Mouse (Mus musculus) neural tube, embryonic 12.5 days (tissue): Measurements from ENCODE around the gene Lyrm1. TPM values are rescaled to one million over a fixed set of nuclear protein-coding genes. Genes with fewer than 3 reads are reported as not detected.

Source experiments
- ATAC-seq: fragments of 200-750 bp; cut with Nextera tagmentation; 2 replicates; pipeline ENCODE4 v1.8.0; 2017; ENCODE audit warnings: low read depth, mild to moderate bottlenecking, moderate TSS enrichment, moderate library complexity; ENCODE audit not compliant: low FRiP score
- H3K27ac ChIP-seq: fragments of 300-500 bp; sonication (generic); 2 replicates; pipeline ENCODE4 v1.5.1; 2016
- H3K27me3 ChIP-seq: fragments of 300-500 bp; sonication (generic); replicated peaks from 2 replicates; pipeline ENCODE4 v1.6.1; 2016; ENCODE audit warnings: mild to moderate bottlenecking
- H3K36me3 ChIP-seq: fragments of 300-500 bp; sonication (generic); 2 replicates; pipeline ENCODE4 v1.6.1; 2016; ENCODE audit warnings: mild to moderate bottlenecking
- H3K4me1 ChIP-seq: fragments of 300-500 bp; sonication (generic); 2 replicates; pipeline ENCODE4 v1.6.1; 2016
- H3K4me2 ChIP-seq: fragments of 300-500 bp; sonication (generic); replicated peaks from 2 replicates; pipeline ENCODE4 v1.6.1; 2016; ENCODE audit warnings: mild to moderate bottlenecking
- H3K4me3 ChIP-seq: fragments of 300-500 bp; sonication (generic); 2 replicates; pipeline ENCODE4 v1.5.1; 2016
- H3K9ac ChIP-seq: fragments of 300-500 bp; sonication (generic); 2 replicates; pipeline ENCODE4 v1.6.1; 2016; ENCODE audit warnings: mild to moderate bottlenecking
- H3K9me3 ChIP-seq: fragments of 300-500 bp; sonication (generic); 2 replicates; pipeline ENCODE4 v1.6.1; 2016; ENCODE audit warnings: mild to moderate bottlenecking
- WGBS: fragments of 180-500 bp; shearing (Covaris S2); methylation state at CpG from one replicate; pipeline ENCODE4 v1.1.7; 2016; 5-methylcytosine and 5-hydroxymethylcytosine counted together
- polyA plus RNA-seq: library from polyadenylated mRNA; unstranded; fragments of >200 nt; fragmentation: Nextera tagmentation; extraction: Ambion mirVana; gene quantifications from 2 replicates; pipeline ENCODE4 v1.2.1, GENCODE M21; 2016

Lyrm1 gene
- polyA plus RNA-seq, 1 experiment from 2014 or later: 14.9 TPM

DNA sequence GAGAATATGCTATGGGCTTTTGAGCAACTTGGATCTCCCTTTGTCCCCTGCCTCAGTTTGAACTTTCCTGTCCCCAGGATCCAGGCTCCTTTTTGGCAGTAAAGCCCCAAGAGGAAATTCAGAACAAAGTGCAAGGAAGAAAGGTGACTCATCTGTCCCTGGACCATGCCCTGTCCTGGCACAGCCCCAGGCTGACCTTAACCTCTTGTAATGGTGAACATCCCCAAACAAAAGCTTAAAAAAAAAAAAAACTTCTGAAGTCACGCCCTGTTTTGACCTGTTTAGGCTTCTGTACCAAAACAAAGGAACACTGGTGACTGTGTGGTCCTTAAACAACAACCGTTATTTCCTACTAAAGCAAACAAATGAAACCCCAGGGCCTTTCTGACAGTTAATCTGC lies 45.9 kb downstream of the Lyrm1 start:
- Histone ChIP-seq H3K27me3 (no peaks in the 10 kb centered on the region), H3K9ac (no peak overlapping the region), H3K4me1 (no peaks in the 10 kb centered on the region), H3K4me2 (no peak overlapping the region), H3K36me3 (no peaks in the 10 kb centered on the region), H3K27ac (no peak overlapping the region), H3K4me3 (no peak overlapping the region), H3K9me3 (no peaks in the 10 kb centered on the region)
- ATAC-seq: no peak
- WGBS: 60% methylated on average over 2 of the region's 2 CpGs

DNA sequence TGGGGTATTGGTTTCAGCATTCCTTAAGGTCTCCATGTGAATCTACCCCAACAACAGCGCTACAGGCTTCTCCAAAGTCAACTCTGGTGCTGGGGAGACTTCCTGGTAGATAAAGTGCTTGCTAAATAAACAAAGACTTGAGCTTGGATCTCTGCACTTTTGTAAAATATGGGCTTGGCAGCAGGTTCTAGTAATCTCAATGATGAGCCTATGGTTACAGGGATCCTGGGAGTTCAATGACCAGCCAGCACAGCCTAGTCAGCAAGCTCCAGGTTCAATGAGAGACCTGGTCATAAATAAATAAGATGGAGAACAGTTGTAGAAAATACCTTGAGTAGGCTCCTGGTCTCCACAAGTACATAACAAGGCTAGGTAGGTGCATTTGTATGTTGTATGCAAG lies 58.4 kb downstream of the Lyrm1 start:
- no peak for ATAC-seq
- H3K4me3 ChIP-seq: no peak overlapping the region
- WGBS: 89% methylated on average over 1 of the region's 1 CpGs
- no peak overlapping the region for H3K4me2 ChIP-seq
- H3K36me3 ChIP-seq: no peaks in the 10 kb centered on the region
- no peak overlapping the region for H3K9ac ChIP-seq
- H3K27me3 ChIP-seq: no peaks in the 10 kb centered on the region
- H3K27ac ChIP-seq: no peak overlapping the region
- H3K4me1 ChIP-seq: no peaks in the 10 kb centered on the region
- no peaks in the 10 kb centered on the region for H3K9me3 ChIP-seq

DNA sequence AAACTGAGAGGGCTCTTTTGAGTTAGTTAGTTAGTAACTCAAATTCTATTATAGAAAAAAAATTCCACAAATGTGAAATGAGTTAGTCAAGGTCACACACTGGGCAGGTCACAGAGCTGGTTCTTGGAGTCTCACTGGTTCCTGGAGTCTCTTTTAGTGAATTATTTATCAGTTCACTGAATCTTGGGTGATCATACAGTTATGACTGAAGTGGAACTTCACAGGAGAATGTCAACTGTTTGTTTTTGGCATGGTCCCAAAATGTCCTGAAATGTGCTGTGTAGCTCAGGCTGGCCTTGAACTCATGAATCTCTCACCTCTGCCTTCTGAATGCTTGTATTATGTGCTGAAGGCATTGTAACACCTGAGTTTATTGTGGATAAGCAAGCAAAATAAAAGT lies 61.8 kb downstream of the Lyrm1 start:
- Histone ChIP-seq H3K4me2 (no peak overlapping the region), H3K9ac (no peak overlapping the region), H3K27ac (no peak overlapping the region), H3K27me3 (no peaks in the 10 kb centered on the region), H3K4me3 (no peak overlapping the region), H3K9me3 (no peaks in the 10 kb centered on the region), H3K4me1 (no peaks in the 10 kb centered on the region), H3K36me3 (no peaks in the 10 kb centered on the region)
- ATAC-seq: no peak

DNA sequence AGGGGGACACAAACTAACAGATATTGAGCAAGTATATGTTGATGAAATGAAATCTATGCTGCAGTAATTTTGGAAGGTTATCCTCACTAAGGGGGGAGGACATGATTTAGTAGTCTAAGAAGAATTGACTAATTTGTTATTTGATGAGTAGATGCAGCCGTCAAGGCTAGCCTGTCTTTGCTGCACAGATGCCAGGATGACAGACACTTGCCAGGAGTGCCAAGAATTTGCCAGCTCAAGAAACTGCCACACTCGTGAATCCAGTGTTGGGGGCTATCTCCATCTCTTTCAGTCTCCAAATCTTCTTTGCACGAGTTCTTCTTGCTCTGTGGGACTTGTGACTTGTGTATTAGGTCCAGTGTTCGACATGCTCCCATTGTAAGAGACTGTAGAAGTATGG lies 63.4 kb downstream of the Lyrm1 start:
- H3K4me1 ChIP-seq: no peaks in the 10 kb centered on the region
- H3K9ac ChIP-seq: no peak overlapping the region
- H3K36me3 ChIP-seq: no peaks in the 10 kb centered on the region
- H3K27me3 ChIP-seq: no peaks in the 10 kb centered on the region
- H3K27ac ChIP-seq: no peak overlapping the region
- 75% methylated on average over 4 of the region's 4 CpGs for WGBS
- no peak for ATAC-seq
- no peak overlapping the region for H3K4me3 ChIP-seq
- H3K4me2 ChIP-seq: no peak overlapping the region
- no peaks in the 10 kb centered on the region for H3K9me3 ChIP-seq

DNA sequence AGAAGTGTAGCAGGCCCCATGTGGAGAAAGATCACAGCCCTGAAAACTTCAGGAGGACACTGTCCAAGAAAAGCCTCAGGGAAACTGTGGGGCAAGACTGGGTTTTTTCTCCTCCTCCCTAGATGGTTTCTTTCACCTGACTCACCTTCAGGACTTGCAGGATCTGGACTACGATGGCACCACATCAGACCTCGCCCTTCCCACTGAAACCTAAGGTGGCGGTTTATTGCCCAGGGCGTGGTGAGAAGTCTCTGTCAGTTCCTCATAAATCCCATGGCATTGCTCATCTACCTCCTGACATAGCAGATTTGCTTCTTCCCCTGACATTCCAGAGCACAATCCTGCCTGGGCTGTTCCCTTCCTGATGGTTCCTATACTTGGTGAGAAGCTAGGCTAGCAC lies 63.8 kb downstream of the Lyrm1 start:
- no peak overlapping the region for H3K9ac ChIP-seq
- H3K36me3 ChIP-seq: no peaks in the 10 kb centered on the region
- H3K4me2 ChIP-seq: no peak overlapping the region
- H3K27ac ChIP-seq: no peak overlapping the region
- no peak overlapping the region for H3K4me3 ChIP-seq
- H3K4me1 ChIP-seq: no peaks in the 10 kb centered on the region
- 91% methylated on average over 4 of the region's 4 CpGs for WGBS
- ATAC-seq: no peak
- no peaks in the 10 kb centered on the region for H3K9me3 ChIP-seq
- no peaks in the 10 kb centered on the region for H3K27me3 ChIP-seq

DNA sequence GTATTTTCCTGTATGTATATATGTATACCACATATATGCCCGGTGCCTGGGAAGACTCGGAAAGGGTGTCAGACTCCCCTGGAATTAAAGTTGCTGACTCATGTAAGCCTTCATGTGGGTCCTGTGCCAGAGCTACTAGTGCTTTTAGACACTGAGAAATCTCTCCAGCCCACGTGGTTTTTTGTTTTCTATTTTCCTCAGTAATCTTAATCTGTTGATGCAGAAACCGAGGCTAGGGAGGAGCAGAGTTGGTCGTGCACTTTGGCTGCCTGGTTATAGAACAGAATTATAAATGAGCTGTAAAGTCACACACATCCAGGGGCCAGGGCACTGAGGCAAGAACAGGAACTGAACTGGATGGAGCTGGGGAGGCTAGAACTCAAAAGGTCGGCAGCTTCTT lies 64.3 kb downstream of the Lyrm1 start:
- H3K36me3 ChIP-seq: no peaks in the 10 kb centered on the region
- H3K27ac ChIP-seq: no peak overlapping the region
- H3K27me3 ChIP-seq: no peaks in the 10 kb centered on the region
- no peak overlapping the region for H3K4me3 ChIP-seq
- H3K4me1 ChIP-seq: no peaks in the 10 kb centered on the region
- WGBS: 83% methylated on average over 6 of the region's 6 CpGs
- H3K9me3 ChIP-seq: no peaks in the 10 kb centered on the region
- no peak overlapping the region for H3K9ac ChIP-seq
- no peak overlapping the region for H3K4me2 ChIP-seq
- ATAC-seq: no peak

DNA sequence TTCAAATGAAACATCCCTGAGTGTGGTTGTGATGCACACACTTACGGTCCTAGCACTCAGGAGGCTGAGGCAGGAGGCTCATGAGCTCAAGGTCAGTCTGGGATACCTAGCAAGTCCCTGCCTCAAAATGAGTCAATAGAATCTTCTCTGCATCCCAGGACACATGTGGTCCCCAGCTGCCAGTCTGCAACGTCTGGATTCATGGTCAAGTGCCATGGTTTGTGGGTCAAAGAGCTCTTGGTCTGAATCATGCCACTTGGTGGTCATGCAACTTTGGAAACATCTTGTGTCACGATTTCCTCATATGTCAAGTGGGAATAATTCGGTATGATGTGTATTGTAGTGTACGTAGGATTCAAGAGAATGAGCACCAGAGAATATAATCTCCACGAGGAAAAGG lies 64.9 kb downstream of the Lyrm1 start:
- Histone ChIP-seq H3K4me3 (no peak overlapping the region), H3K9ac (no peak overlapping the region), H3K27ac (no peak overlapping the region), H3K36me3 (no peaks in the 10 kb centered on the region), H3K4me1 (no peaks in the 10 kb centered on the region), H3K4me2 (no peak overlapping the region), H3K9me3 (no peaks in the 10 kb centered on the region), H3K27me3 (no peaks in the 10 kb centered on the region)
- WGBS: 84% methylated on average over 6 of the region's 6 CpGs
- no peak for ATAC-seq

DNA sequence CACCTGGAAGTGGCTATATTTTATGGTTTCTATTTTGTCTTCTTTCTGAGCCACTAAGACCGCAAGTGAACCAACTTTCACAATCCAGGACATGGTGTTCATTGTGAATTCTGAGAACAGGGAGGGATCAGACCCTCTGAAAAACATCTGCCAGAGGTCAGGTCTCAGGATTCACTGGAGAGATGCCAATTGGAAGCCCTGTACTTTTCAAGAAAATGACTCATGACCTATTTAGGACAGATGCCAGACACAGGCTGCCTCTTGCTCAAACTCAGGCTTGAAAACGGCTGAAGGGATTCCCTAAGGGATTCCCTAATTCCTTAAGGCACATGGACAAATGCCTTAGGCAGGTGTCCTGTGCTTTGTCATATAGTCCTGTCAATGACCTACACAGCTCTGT lies 65.4 kb downstream of the Lyrm1 start:
- Histone ChIP-seq H3K4me3 (no peak overlapping the region), H3K9ac (no peak overlapping the region), H3K4me1 (no peaks in the 10 kb centered on the region), H3K27me3 (no peaks in the 10 kb centered on the region), H3K36me3 (no peaks in the 10 kb centered on the region), H3K27ac (no peak overlapping the region), H3K4me2 (no peak overlapping the region), H3K9me3 (no peaks in the 10 kb centered on the region)
- ATAC-seq: no peak
- 74% methylated on average over 2 of the region's 2 CpGs for WGBS

DNA sequence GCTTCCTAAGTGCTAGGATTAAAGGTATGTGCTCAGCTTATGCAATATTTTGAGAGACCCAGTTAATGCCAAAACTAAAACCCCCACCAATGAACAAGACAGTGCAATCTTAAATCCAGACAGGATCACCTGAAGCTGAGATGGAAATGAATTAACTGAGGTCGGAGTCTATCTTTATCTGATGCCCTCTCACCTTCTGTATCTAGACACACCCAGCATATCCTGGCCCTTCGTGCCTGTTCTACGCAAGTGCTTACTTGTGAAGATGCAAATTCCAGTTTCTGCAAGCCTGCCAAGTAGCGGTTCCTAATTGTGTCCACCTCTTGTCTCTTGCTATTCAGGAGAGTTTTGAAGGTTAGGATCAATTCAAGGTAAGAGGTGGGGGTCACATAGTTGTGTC lies 69.5 kb downstream of the Lyrm1 start:
- H3K4me3 ChIP-seq: no peak overlapping the region
- no peaks in the 10 kb centered on the region for H3K27me3 ChIP-seq
- H3K9me3 ChIP-seq: no peaks in the 10 kb centered on the region
- no peak overlapping the region for H3K27ac ChIP-seq
- H3K36me3 ChIP-seq: no peaks in the 10 kb centered on the region
- H3K4me1 ChIP-seq: no peaks in the 10 kb centered on the region
- ATAC-seq: no peak
- H3K4me2 ChIP-seq: no peak overlapping the region
- H3K9ac ChIP-seq: no peak overlapping the region
- WGBS: 90% methylated on average over 4 of the region's 4 CpGs

DNA sequence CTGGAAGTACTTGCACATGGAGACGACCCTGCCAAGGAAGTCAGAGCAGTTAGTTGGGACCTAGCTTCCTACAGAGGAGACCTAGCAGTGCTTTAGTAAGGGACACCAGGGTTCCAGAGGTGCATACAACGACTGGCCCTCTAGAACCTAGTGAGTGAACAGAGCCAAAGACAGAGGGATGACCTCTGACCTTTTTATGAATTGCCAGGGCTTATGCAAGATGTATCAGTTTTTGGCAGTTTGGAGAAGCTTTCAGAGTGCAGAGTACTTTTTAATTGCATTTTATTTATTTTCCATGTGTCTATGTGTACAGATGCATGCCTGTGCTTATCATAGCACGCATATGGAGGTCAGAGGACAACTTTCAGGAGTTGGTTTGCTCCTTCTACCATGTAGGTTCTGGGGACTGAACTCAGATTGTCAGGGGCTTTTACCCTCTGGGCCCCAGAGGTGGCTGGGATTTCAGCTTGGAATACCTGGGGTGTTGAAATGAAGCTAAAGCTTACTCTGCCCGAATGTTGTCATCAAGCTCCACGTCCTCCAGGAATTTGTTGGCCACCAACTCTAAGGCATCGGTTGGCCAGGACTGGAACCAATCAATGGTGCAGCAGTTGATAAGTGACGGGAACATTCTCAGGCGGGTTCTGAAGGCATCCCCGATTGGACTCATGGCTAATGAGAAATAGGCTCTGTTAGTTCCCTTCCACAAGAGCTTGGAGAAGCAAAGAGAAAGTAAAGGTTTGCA lies 70.2 kb downstream of the Lyrm1 start:
- WGBS: 88% methylated on average over 9 of the region's 9 CpGs

DNA sequence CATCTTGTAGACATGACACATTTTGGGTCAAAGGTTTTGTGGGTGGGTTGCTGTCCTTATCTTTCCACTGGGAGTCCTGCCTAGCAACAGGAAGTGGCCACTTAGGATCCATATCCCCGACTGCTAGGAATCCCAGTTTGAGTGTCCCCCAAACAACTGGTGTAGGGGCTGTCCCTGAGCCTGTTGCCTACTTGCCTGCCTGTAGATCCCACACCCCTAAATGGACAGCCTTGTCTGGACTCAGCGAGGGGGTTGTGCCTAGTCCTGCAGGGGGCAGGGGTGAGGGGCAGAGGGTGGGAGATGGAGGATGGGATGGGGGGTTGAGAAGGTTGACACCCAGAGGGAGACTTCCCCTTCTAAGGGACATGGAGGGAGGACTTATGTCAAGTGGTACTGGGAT lies 73.7 kb downstream of the Lyrm1 start:
- no peak for ATAC-seq
- Histone ChIP-seq H3K4me2 (no peak overlapping the region), H3K36me3 (no peaks in the 10 kb centered on the region), H3K27ac (no peak overlapping the region), H3K27me3 (no peaks in the 10 kb centered on the region), H3K9ac (no peak overlapping the region), H3K4me3 (no peak overlapping the region), H3K4me1 (no peaks in the 10 kb centered on the region), H3K9me3 (no peaks in the 10 kb centered on the region)
- 74% methylated on average over 2 of the region's 2 CpGs for WGBS

More for the DNA sequence above, 70.2 kb downstream of the Lyrm1 start:
- Histone ChIP-seq H3K4me1 (no peaks in the 10 kb centered on the region), H3K4me3 (no peak overlapping the region), H3K9me3 (no peaks in the 10 kb centered on the region), H3K36me3 (no peaks in the 10 kb centered on the region), H3K4me2 (no peak overlapping the region), H3K27ac (no peak overlapping the region), H3K27me3 (no peaks in the 10 kb centered on the region), H3K9ac (no peak overlapping the region)
- ATAC-seq: no peak

DNA sequence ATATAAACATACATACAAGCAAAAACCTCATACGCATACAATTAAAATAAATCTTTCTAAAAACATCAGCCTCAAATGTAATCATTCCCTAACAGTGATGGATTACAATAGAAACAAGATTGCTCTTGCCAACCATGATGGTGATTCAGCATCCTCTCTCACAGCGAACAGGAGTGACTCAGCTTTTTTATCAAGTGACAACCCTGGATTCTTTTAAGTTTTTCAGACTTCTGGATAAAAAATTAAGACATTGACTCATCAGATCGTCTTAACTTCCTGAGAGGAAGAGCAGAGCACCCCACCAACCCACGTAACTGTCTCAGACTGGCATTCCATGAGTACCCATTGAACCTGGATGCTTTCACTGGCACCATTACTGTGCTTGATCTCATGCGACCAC lies 78.6 kb downstream of the Lyrm1 start:
- Histone ChIP-seq H3K9ac (no peak overlapping the region), H3K4me3 (no peak overlapping the region), H3K4me2 (no peak overlapping the region), H3K27ac (no peak overlapping the region), H3K36me3 (no peaks in the 10 kb centered on the region), H3K9me3 (no peaks in the 10 kb centered on the region), H3K4me1 (no peaks in the 10 kb centered on the region), H3K27me3 (no peaks in the 10 kb centered on the region)
- ATAC-seq: no peak
- WGBS: 87% methylated on average over 5 of the region's 5 CpGs

DNA sequence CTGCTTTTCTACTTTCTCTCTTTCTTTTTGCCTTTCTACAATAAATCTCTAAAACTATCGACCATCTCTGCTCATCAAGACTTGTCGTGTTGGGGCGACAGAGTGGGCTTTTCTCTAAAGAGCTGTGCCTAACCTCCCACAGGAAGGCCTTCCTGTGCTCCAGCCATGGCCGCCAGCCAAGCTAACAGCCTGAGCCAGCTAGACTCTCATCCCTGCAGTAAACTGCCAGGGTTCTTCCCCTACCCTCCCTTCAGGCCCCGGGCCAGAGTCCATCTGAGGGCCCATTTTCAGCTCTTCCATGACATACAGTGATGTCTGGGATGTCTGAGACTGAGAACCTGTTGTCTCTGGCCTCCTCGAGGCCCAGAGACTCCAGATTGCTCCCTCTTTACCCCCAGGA lies 80.6 kb downstream of the Lyrm1 start:
- H3K4me3 ChIP-seq: no peak overlapping the region
- H3K36me3 ChIP-seq: no peaks in the 10 kb centered on the region
- no peak overlapping the region for H3K27ac ChIP-seq
- H3K9ac ChIP-seq: no peak overlapping the region
- no peaks in the 10 kb centered on the region for H3K27me3 ChIP-seq
- no peak overlapping the region for H3K4me2 ChIP-seq
- H3K4me1 ChIP-seq: no peaks in the 10 kb centered on the region
- no peak for ATAC-seq
- WGBS: 82% methylated on average over 6 of the region's 6 CpGs
- H3K9me3 ChIP-seq: no peaks in the 10 kb centered on the region
